Mouse (Mus musculus) erythroid progenitor cell, adult 5-6 weeks (primary cell): ENCODE data around the gene Crebzf. TPM values are rescaled to one million over a fixed set of nuclear protein-coding genes. Genes with fewer than 3 reads are reported as not detected.
A peak's percentile ranks its signal among the peaks of the same experiment; 100 is the strongest.

ENCODE experiments used
- ATAC-seq: replicated peaks from 2 replicates; pipeline ENCODE4 v1.8.0; 2016; ENCODE audit warnings: moderate number of reproducible peaks, mild to moderate bottlenecking, moderate TSS enrichment, inconsistent platforms; ENCODE audit not compliant: poor library complexity, low FRiP score, severe bottlenecking
- total RNA-seq, 2 experiments: library from RNA; stranded (forward) in 1 of 2; stranded (reverse) in 1 of 2; fragments of 150-400 nt in 1 of 2; fragments of 186-747, 209-891 nt in 1 of 2; gene quantifications; 2 replicates each; pipeline versions ENCODE4 v1.2.3 to v1.2.4; 2015 to 2017; ENCODE audit warnings: low replicate concordance in 2 of 2

Crebzf gene
- total RNA-seq, 2 experiments from 2014 or later = 76.8 to 132 TPM

DNA sequence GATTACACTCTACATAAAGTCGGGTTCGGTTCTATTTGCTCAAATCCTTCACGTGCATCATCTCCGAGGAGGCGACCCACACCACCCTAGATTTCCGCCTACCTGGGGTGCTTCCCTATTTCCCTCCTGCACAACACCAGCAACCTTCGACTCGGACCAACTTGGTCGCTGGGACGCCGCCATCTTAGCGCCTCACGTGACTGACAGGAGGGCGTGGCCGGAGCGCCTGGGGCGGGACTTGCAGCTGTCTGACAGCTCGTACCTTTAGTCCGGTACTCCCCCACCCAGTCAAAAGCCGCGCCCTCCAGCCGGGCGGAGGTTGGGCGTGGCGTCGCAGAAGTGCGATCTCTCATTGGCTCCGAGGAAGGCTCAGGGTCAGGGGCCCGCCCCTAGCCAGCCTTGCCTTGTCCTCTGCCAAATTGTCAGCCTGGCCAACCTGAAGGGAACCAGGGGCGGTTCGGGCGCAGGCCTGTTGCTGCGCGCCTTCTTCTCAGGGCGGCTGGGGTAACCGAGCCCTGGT, 33.3 kb downstream of the Crebzf start, which contains the start of gene Tmem126b:
Gene Tmem126b (minus strand): TSS at position 209 of the 520 bp plus-strand sequence.
- ATAC-seq = peak; percentile 98

DNA sequence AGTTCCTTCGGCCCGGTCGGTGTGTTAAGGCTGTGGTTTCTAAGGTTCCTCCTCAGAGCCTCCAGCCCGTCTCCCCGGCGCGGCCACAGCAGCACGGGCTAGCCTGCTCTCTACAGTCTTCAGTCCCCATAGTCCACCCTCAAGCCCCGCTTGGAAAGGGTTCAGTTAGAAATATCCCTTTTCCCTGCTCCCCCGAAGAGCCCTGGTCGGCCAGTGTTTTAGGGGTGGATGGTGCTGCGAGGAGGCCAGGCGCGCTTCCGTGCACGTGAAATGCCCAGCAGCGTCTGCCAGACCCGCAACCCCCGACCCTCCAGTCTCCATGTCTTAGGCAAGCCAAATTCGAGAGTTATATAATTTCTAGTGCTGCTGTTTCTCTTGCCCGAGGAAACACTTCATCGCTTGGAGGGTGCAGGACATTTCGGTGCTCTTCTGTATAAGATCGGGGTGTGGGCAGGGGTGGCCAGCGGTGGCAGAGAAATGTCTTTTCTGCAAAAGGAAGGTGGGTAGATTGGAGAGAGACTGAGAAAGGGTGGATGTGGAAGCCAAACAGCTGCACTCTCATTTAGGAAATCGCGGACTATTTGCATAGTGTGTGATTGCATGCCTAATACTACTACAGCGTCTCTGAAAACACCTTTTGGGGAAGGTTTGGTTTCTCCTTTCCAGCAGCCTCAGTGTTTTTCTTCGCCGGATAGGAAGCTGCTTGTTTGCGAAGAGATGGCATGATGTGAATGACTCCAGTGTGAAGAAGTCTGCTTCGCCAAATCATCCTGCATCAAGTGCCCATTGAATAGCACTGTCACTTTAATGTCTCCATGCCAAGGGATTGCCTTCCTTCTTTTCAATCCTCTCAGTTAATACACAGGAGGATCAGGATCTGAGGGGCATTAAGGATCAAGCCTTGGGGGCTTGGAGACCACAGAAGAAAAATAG, 34.0 kb downstream of the Crebzf start, which contains the start of gene Dlg2:
Gene Dlg2 (plus strand): TSS at position 360 of the 933 bp plus-strand sequence.
- ATAC-seq = peak; percentile 14; the same call in 1 of the 2 replicates

DNA sequence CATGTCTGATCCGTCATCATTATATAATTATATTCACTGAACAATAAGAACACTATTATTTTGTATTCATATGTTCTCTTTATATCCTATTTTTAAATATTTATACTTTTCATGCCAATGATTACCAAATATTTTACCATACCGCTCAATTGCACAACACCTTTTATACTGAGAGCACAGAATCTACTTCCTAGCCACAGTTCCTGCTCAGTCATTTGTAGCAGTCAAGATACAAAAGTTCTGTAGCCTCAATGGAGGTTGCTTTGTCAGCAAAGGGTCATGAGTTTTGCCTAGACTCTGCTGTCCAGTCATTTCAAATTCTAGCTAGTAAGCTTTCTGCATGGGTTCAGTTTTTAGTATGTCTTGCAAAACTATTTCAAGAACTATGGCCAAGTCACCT, 40.1 kb downstream of the Crebzf start:
- ATAC-seq = no peak

Other genes starting within 250 kb of the Crebzf start
- not detected in 2 replicates for gene Ccdc83, start 177.0 kb upstream of the Crebzf start, total RNA-seq (2015; ENCODE audit: low replicate concordance)
- not detected in 2 replicates for gene Ccdc83, start 177.0 kb upstream of the Crebzf start, total RNA-seq (2017; ENCODE audit: low replicate concordance)
- 2.9 TPM in 1 of 2 replicates, not detected in the other for gene Sytl2, start 140.5 kb upstream of the Crebzf start, total RNA-seq (2015; ENCODE audit: low replicate concordance)
- 0.61 and 2.7 TPM in 2 replicates for gene Sytl2, start 140.5 kb upstream of the Crebzf start, total RNA-seq (2017; ENCODE audit: low replicate concordance)
- gene Ccdc89, start 16.2 kb upstream of the Crebzf start, total RNA-seq (2015; ENCODE audit: low replicate concordance) = not detected in 2 replicates
- not detected in 2 replicates for gene Ccdc89, start 16.2 kb upstream of the Crebzf start, total RNA-seq (2017; ENCODE audit: low replicate concordance)
- 4.0 and 18.9 TPM in 2 replicates for gene Tmem126a, start 14.5 kb downstream of the Crebzf start, total RNA-seq (2015; ENCODE audit: low replicate concordance)
- gene Tmem126a, start 14.5 kb downstream of the Crebzf start, total RNA-seq (2017; ENCODE audit: low replicate concordance) = 3.1 and 3.7 TPM in 2 replicates
- 1.8 and 9.6 TPM in 2 replicates for gene Tmem126b, start 33.3 kb downstream of the Crebzf start, total RNA-seq (2015; ENCODE audit: low replicate concordance)
- 6.0 and 8.6 TPM in 2 replicates for gene Tmem126b, start 33.3 kb downstream of the Crebzf start, total RNA-seq (2017; ENCODE audit: low replicate concordance)
- gene Dlg2, start 33.9 kb downstream of the Crebzf start, total RNA-seq (2015; ENCODE audit: low replicate concordance) = 5.8 TPM in 1 of 2 replicates, not detected in the other
- gene Dlg2, start 33.9 kb downstream of the Crebzf start, total RNA-seq (2017; ENCODE audit: low replicate concordance) = not detected in 2 replicates